Mouse (Mus musculus) splenic B cell, adult 2 months (primary cell): Measurements from ENCODE around the gene Adgrv1.
"Not testable (repeated sequence)": the region's sequence is repeated elsewhere in the genome, so short reads cannot be mapped to it uniquely, and the experiment has no call there.

Experiments
- DNase-seq: peaks from one replicate; pipeline ENCODE4 v3.0.0-alpha.2; 2011; ENCODE audit warnings: low read depth, low spot score
- H3K27me3 ChIP-seq: 2 replicates; pipeline ENCODE4 v1.6.1; 2012; ENCODE audit warnings: mild to moderate bottlenecking, low read length, moderate library complexity, mixed read lengths; ENCODE audit not compliant: control insufficient read depth, poor library complexity, insufficient read depth, severe bottlenecking
- H3K36me3 ChIP-seq: 2 replicates; pipeline ENCODE4 v1.6.1; 2012; ENCODE audit warnings: mild to moderate bottlenecking, low read length, moderate library complexity, mixed read lengths; ENCODE audit not compliant: control insufficient read depth, poor library complexity, insufficient read depth, severe bottlenecking

The Adgrv1 gene

DNA sequence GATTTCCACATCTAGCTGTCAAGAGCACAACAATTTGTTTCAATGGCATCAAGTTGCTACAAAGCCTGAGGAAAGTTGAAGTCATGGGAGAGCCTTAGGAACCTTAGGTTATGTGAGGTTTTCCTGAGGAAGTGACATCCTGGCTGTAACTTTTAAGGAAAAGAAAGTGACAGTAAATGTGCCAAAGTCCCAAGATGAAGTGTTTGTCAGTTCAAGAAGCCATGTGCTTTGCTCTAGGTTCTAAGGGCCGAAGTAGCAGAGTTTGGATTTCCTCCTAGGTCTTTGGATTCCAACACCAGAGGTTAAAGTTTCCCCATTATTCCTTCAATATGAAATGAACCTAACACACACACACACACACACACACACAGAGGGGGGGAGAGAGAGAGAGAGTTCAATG, 332.1 kb downstream of the Adgrv1 start:
- no peak for DNase-seq
- Histone ChIP-seq H3K27me3 (no peaks in the 10 kb centered on the region), H3K36me3 (no peaks in the 10 kb centered on the region)

DNA sequence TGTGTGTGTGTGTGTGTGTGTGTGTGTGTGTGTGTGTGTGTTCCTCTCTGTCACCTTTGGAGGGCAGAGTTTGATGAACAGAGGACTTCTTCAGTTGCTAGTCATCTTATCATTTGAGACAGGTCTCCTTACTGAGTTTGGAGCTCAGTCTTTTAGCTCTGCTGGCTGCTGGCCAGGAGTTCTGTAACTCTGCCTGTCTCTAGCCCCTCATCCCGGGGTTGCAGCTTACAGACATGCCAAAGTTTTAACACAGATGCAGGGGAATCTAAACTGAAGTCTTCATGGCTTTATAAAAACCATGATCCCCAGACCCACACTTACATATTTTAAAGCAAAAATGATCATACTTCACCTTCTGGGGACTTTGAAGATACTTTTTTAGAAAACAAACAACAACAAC, 338.8 kb downstream of the Adgrv1 start:
- Histone ChIP-seq H3K36me3 (no peaks in the 10 kb centered on the region), H3K27me3 (no peaks in the 10 kb centered on the region)
- no peak for DNase-seq

DNA sequence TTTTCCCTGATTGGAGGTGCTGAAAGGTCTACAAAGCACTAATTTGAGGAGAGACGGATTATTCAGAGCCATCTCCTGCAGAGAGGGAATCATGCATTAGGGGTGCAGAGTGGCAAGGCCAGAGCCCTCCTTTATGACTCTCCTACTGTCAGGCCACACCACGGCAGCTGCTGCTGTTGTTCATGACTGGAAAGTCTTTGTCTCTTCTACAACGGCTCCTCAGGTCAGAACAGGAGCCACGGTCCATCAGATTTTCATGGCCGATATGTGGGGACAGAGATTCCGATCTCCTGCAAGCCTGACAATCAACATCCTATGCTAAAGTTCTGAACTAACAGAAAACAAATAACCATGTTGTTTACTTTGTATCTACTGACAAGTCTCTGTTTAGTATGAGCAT, 350.8 kb downstream of the Adgrv1 start:
- DNase-seq, result no peak
- no peaks in the 10 kb centered on the region for H3K27me3 ChIP-seq

DNA sequence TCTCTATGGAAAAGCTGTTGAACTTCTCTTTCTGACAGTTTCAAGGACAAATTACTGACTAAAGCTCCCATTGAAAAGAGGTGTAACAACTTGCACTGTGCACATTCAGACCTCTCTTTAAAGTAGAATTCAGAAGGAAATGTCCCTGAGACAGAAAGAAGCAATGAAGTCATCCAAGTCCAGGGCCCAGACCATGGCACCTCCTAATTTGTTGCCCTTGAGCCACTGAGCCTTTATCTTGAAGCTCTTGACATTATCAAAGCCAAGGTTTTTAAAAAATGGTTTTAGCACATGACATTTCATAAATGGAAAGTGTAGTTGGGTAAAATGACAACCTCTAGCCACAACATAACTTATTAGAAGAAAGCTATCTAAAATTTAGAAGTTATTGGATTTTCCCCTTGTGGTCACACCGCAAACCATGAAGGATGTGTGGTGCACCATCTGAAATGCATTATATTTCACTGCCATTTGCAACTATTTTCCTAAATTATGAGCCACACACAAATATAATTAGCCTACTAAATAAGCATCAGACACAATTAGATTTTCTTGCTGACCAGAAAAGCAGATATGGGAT, 352.2 kb downstream of the Adgrv1 start:
- H3K27me3 ChIP-seq, result no peaks in the 10 kb centered on the region
- no peak for DNase-seq

More for the DNA sequence above, 350.8 kb downstream of the Adgrv1 start:
- H3K36me3 ChIP-seq, result no peaks in the 10 kb centered on the region

DNA sequence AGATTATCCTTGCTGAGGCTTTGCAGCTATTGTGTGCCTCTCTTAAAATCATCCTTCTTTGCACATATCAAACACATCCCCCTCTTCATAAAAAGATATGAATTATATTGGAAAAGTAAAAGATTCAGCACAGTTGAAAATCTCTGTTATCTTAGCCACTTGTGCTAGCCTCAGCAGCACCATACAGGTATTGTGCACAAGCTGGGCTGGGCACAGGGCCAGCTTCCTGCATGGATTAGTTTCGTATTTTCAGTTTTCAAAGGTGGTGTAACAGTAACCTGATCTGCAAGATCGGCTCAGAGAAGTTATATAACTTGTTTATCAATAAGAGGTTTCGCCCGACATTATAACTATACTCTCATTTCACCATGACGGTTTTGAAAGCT, 353.6 kb downstream of the Adgrv1 start:
- Histone ChIP-seq H3K27me3 (no peaks in the 10 kb centered on the region), H3K36me3 (no peaks in the 10 kb centered on the region)
- no peak for DNase-seq

More for the DNA sequence above, 352.2 kb downstream of the Adgrv1 start:
- H3K36me3 ChIP-seq, result no peaks in the 10 kb centered on the region

DNA sequence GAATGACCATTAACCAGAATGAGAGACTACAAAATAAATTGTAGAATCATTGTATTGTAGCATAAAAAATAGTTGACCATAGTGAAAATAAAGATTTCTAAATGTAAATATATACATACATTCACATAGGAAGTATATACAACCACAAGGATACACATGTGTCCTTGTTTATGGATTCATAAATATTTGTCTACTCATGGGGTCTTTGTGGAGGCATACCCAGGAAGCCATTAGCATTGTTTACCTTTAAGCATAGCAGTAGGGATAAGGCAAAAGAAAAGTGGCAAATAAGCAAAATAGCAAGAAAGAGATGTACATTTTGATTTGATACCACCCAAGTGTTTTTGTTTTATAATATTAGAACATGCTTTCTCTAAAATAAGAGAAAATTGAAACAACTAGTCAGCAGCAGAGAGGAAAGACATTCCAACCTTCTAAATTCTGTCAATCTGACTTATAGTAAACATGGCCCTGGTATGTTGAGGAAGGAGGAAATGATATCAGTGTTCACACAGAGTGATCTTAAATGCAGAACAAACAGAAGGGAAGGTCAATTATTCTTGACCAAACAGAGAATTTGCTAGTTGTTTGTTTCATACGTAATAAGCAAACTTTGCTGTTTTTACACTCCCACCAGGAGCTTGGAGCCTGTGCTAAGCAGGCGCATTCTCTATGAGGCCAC, 354.1 kb downstream of the Adgrv1 start:
- no peaks in the 10 kb centered on the region for H3K36me3 ChIP-seq
- H3K27me3 ChIP-seq, result no peaks in the 10 kb centered on the region
- DNase-seq, result no peak

DNA sequence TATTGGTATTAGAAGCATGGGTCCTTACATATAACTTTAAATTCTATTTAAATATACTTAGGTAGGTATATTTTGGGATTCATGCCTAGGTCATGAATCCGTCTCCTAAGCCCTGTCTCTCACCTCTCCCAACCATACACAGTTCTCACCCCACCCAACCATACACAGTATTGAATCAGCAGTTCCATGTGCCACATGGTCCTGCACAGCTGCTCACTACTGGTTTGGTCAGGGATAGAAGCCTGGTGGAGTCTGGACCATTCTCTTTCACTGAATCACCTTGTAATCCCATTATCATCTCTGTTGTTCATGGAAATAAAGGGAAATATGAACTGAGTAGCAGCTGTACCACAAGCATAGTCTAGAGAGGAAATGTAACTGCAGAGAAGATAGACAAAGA, 359.1 kb downstream of the Adgrv1 start:
- no peaks in the 10 kb centered on the region for H3K27me3 ChIP-seq
- H3K36me3 ChIP-seq, result no peaks in the 10 kb centered on the region
- DNase-seq, result no peak

DNA sequence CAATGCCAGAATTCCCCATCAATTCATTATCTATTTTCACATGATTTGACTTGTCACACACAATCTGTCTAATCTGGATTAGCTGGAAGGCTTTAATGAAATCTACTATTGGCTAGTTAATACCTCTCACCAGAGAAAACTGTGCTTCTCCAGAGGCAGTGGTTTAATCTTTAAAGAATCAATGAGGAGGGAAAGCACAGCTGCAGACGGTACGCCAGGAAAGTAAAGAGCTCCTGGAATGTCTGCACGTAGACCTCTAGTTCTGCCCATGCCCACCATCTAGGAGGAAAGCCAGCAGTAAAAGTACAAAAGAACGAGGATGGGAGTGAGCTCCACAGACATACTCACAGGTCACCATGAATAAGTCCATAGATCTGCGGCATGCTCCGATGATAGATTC, 362.6 kb downstream of the Adgrv1 start:
- no peaks in the 10 kb centered on the region for H3K36me3 ChIP-seq
- H3K27me3 ChIP-seq, result no peaks in the 10 kb centered on the region
- DNase-seq, result no peak

DNA sequence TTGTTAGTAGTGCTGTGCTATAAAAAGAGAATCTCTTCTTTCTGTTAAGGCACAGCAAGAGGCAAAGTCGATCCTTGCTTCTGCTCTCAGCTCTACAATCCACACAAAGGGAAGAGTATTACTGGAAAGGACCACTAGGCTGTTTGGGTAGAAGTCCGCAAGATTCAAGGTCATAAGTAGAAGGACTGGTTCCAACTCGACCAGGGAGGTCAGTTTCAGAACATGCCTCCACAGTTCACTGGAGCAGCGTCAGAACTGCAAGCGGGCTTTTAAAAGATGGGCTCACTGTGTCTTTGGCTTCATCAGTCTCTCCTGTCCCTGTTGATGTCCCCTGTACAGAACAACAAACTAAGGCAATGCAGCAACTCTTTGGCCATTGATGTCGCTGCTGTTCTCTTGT, 363.9 kb downstream of the Adgrv1 start:
- no peak for DNase-seq
- no peaks in the 10 kb centered on the region for H3K27me3 ChIP-seq

DNA sequence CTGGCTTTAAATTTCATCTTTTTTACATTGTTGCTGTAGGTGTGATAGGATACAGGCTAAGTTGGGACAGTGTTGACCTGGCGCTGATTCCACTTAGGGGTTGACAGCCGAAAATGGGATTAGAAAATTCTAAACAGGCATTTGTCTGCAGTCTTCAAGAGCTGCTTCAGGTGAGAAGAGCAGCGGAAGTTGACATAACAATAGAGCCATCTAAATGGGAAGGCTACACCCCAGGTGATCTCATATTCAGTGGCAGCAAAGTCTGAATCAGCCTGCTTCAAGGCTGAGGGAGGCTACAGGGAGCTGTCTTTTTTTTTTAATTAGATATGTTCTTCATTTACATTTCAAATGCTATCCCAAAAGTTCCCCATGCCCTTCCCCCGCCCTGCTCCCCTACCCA, 365.5 kb downstream of the Adgrv1 start:
- not testable (repeated sequence) for DNase-seq, H3K27me3 ChIP-seq, H3K36me3 ChIP-seq

More for the DNA sequence above, 363.9 kb downstream of the Adgrv1 start:
- no peaks in the 10 kb centered on the region for H3K36me3 ChIP-seq

DNA sequence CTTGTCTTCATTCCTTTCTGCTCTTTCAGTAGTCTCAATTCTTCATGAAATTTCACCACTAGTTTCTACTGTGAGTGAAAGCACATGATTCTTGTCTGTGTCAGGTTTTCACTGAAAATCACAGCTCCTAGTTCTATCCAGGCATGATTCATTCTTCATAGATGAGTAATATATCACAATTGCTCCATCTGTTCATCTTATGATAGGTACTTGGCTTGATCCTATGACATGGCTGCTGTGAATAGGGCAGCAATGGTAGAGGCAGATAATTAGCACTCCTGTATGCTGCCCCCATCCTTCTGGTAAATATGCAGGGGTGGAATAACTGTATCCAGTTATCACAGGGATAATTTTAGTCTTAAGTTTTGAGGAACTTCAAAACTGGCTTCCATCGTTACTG, 368.5 kb downstream of the Adgrv1 start:
- Histone ChIP-seq H3K27me3 (no peaks in the 10 kb centered on the region), H3K36me3 (no peaks in the 10 kb centered on the region)
- DNase-seq, result no peak

DNA sequence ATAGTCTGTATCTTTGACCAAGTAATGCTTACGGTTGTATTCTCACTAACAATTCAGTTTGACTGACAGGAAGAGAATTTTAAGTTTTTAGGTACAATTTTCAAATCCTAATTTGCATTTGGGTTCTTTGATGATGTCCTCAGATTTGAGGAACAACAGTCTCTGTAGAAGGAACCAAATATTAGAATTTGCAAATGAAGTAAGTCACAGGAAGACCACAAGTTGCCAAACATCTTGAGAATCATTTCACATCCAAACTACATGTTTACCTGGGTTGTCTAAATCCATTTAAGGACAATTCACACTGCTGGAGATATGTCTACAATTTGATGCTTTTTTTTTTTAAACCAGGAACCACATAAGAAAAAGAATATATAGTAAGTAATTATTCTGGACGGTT, 391.8 kb downstream of the Adgrv1 start:
- DNase-seq, result no peak
- no peaks in the 10 kb centered on the region for H3K36me3 ChIP-seq
- no peaks in the 10 kb centered on the region for H3K27me3 ChIP-seq

DNA sequence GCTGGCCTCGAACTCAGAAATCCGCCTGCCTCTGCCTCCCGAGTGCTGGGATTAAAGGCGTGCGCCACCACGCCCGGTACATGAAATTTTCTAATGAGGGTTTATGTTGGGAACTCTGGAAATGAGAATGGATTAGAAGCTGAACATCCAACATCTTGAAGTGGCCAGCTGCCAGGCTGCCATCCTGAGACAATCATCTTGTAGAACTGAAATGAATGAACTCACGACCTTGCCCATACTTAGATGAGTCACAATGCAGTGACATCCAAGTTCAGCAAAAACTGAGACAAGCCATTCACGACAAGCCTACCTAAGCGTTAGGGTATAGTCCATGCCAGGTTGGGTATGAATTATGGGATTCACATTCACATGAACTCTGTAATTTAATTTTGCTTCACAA, 393.1 kb downstream of the Adgrv1 start:
- H3K27me3 ChIP-seq, result no peaks in the 10 kb centered on the region
- H3K36me3 ChIP-seq, result no peaks in the 10 kb centered on the region
- no peak for DNase-seq

DNA sequence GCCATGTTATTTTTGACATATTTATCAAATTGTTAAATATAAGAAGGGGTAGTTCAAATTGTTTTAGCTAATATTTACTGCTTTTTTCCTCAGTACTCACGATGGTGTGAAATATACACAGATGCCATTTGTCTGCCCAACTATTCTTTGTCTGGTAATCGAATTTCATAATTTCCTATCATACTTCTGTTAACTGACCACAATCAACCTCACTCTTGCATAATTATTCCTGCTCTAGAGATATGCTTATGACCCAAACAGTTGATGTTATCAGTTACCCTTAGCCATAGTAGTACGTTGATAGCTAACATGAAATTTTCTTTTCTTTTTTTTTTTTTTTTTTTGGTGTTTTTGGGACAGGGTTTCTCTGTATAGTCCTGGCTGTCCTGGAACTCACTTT, 393.5 kb downstream of the Adgrv1 start:
- H3K27me3 ChIP-seq, result no peaks in the 10 kb centered on the region
- DNase-seq, result no peak
- no peaks in the 10 kb centered on the region for H3K36me3 ChIP-seq

DNA sequence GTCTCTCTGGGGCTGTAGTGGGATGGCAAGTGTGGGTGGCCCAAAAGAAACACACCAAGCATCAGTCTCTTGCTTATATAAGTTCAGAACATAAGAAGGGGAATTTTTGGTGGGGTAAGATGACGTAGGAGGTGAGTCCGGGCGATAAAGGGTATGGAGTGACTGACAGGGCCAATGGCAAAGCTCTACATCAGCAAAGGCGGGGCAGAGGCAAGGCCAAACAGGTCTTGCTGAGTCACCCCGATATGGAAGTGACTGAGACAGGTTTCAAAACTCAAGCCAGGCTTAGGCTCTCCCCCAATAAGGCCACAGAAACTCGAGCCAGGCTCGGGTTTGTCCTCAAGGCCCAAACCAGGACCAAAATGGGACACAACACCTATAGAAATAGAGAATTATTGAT, 394.1 kb downstream of the Adgrv1 start:
- Histone ChIP-seq H3K36me3 (no peaks in the 10 kb centered on the region), H3K27me3 (no peaks in the 10 kb centered on the region)
- no peak for DNase-seq

DNA sequence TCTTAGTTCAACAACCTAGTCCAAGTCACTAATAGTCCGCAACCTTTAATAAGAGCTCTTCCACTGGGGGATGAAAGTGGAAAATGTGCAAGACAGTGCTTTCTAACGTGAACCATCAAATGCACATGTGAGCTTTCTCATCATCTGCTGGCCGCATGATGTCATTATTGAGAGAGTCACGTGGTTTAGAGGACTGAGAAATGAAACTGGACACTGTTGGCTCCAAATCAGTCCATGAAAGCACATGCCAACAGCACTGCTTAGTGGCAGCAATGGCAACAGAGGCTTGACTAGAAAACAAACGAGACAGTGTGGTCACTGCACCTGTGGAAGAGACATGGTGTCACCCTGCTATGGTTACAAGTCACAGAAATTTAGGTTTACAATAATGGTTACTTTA, 395.0 kb downstream of the Adgrv1 start:
- H3K27me3 ChIP-seq, result no peaks in the 10 kb centered on the region
- H3K36me3 ChIP-seq, result no peaks in the 10 kb centered on the region
- no peak for DNase-seq
